Mouse (Mus musculus): ENCODE measurements around the gene Eno2.
A peak's percentile ranks its signal among the peaks of the same experiment; 100 is the strongest.

GRCm38 (mm10) chr6:124756652-124757350, 12.7 kb downstream of the Eno2 start:
- no peak for TF ChIP-seq RAD21 (IDR thresholded peaks at IDR 0.05; ENCODE audit: low read depth, low read length)
- TF ChIP-seq USF1 (IDR thresholded peaks at IDR 0.05; ENCODE audit: low read depth, low read length): no peak
- TF ChIP-seq POLR2A (IDR thresholded peaks at IDR 0.05; ENCODE audit: low read depth, low read length): peak; percentile 55; the same call in 1 of the 2 replicates
- peak; percentile 49; the same call in 1 of the 2 replicates for TF ChIP-seq UBTF (IDR thresholded peaks at IDR 0.05; ENCODE audit: low read depth, low read length)
- TF ChIP-seq KAT2A (IDR thresholded peaks at IDR 0.05; ENCODE audit: insufficient replicate concordance, low read length): no peak
- no peak for TF ChIP-seq CTCF (conservative IDR thresholded peaks at IDR 0.05 in 1 of 2, IDR thresholded peaks at IDR 0.05 in 1 of 2; ENCODE audit: low read depth in 2 of 2, low read length in 2 of 2)
- no peak for TF ChIP-seq ELF1 (IDR thresholded peaks at IDR 0.05; ENCODE audit: low read depth, low read length)
- TF ChIP-seq MAFK (IDR thresholded peaks at IDR 0.05; ENCODE audit: insufficient replicate concordance, low read length): no peak
- no peak for TF ChIP-seq E2F4 (IDR thresholded peaks at IDR 0.05; ENCODE audit: insufficient replicate concordance, low read depth, low read length)
- no peak for TF ChIP-seq JUND (conservative IDR thresholded peaks at IDR 0.05; ENCODE audit: low read depth, low read length)
